ENCODE assay signal across 8 mouse cellular contexts in the genomic region with DNA sequence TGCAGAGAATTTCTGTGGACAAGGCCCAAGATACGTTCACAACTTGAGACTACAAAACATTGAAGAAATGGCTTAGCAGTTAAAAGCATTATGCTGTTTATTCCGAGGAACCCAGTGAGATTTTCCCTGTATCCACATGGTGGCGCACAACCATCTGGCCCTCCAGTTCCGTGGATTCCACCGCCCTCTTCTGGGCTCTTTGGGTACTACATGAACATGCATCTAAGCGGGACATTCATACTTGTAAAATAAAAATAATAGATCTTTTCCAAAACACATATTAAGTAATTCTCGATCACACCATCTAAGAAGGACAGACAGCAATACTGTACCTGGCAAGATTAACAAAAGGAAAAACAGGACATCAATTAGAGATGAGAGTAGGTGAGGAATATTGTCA. TPM values are rescaled to one million over a fixed set of nuclear protein-coding genes. Genes with fewer than 3 reads are reported as not detected.
DNase-seq lines count a peak whose midpoint lies in the region; ATAC-seq and TF ChIP-seq lines count a peak whose summit lies in the region.

No protein-coding gene starts in this region.

- no peak overlapping the region for H3K4me3 ChIP-seq in intestine, embryonic 14.5 days (ENCODE audit: low read depth, low read length)
- H3K4me3 ChIP-seq in intestine, embryonic 16.5 days (ENCODE audit: low read length) = no peak overlapping the region
- no peak overlapping the region for H3K4me3 ChIP-seq in ES-Bruce4 (ENCODE audit: low read depth, low read length)
- H3K4me3 ChIP-seq in gastrocnemius, adult 2 months = no peak overlapping the region
- H3K4me3 ChIP-seq in thymus, adult 2 months (ENCODE audit: control insufficient read depth, insufficient read depth, low read length) = no peak overlapping the region

- no peaks in the 10 kb centered on the region for H3K36me3 ChIP-seq in intestine, embryonic 14.5 days (ENCODE audit: control insufficient read depth, insufficient read depth, low read length)
- no peaks in the 10 kb centered on the region for H3K36me3 ChIP-seq in intestine, embryonic 16.5 days (ENCODE audit: control insufficient read depth, insufficient read depth, low read length)
- H3K36me3 ChIP-seq in ES-Bruce4 (ENCODE audit: control insufficient read depth, insufficient read depth, low read length, poor library complexity, severe bottlenecking) = no peaks in the 10 kb centered on the region
- H3K36me3 ChIP-seq in thymus, adult 2 months (ENCODE audit: control insufficient read depth, insufficient read depth, low read length) = no peaks in the 10 kb centered on the region

- peak; percentile 100 for TF ChIP-seq CTCF in ES-Bruce4 (IDR thresholded peaks at IDR 0.05; ENCODE audit: low read depth, low read length)
- peak; percentile 97 for TF ChIP-seq CTCF in gastrocnemius, adult 2 months (IDR thresholded peaks at IDR 0.05)
- peak; percentile 69; the same call in 1 of the 2 replicates for TF ChIP-seq CTCF in thymus, adult 2 months (IDR thresholded peaks at IDR 0.05; ENCODE audit: borderline replicate concordance, control insufficient read depth, extremely low read depth, insufficient read depth, low read length, poor library complexity)

- no peak overlapping the region for H3K27ac ChIP-seq in intestine, embryonic 14.5 days (ENCODE audit: low read depth)
- no peak overlapping the region for H3K27ac ChIP-seq in intestine, embryonic 16.5 days (ENCODE audit: low read length)
- H3K27ac ChIP-seq in ES-Bruce4 (ENCODE audit: insufficient read depth, low read length) = no peak overlapping the region
- H3K27ac ChIP-seq in gastrocnemius, adult 2 months = no peak overlapping the region
- H3K27ac ChIP-seq in thymus, adult 2 months (ENCODE audit: control insufficient read depth, insufficient read depth, low read length) = no peak overlapping the region

- no peak for TF ChIP-seq EP300 in ES-Bruce4 (IDR thresholded peaks at IDR 0.05; ENCODE audit: insufficient read depth, low read depth, low read length)

- no peaks in the 10 kb centered on the region for H3K27me3 ChIP-seq in intestine, embryonic 14.5 days (replicated peaks; ENCODE audit: control insufficient read depth, insufficient read depth, low read length)
- no peaks in the 10 kb centered on the region for H3K27me3 ChIP-seq in intestine, embryonic 16.5 days (replicated peaks; ENCODE audit: control insufficient read depth, insufficient read depth, low read length)
- no peaks in the 10 kb centered on the region for H3K27me3 ChIP-seq in ES-Bruce4 (ENCODE audit: control insufficient read depth, insufficient read depth, low read length, poor library complexity, severe bottlenecking)
- no peaks in the 10 kb centered on the region for H3K27me3 ChIP-seq in thymus, adult 2 months (ENCODE audit: control insufficient read depth, insufficient read depth, low read length)

- H3K4me2 ChIP-seq in intestine, embryonic 14.5 days (ENCODE audit: low read length) = no peak overlapping the region
- H3K4me2 ChIP-seq in intestine, embryonic 16.5 days (ENCODE audit: low read depth, low read length) = no peak overlapping the region

- H3K9ac ChIP-seq in intestine, embryonic 14.5 days (ENCODE audit: low read length) = no peak overlapping the region
- no peak overlapping the region for H3K9ac ChIP-seq in intestine, embryonic 16.5 days (ENCODE audit: low read depth, low read length)
- H3K9ac ChIP-seq in ES-Bruce4 (ENCODE audit: low read depth, poor library complexity, severe bottlenecking) = no peak overlapping the region

- intact Hi-C loops in gastrocnemius, adult 2 months (cut with DNase I) = loop anchor here (2.0 to 5.0 kb wide), 2 partner anchors 240 to 305 kb away; no protein-coding TSS in a partner anchor

- WGBS in intestine, embryonic 14.5 days = 38% methylated on average over 7 of the region's 7 CpGs
- 40% methylated on average over 7 of the region's 7 CpGs for WGBS in intestine, embryonic 16.5 days
- 27% methylated on average over 7 of the region's 7 CpGs for WGBS in thymus, adult 2 months

- H3K4me1 ChIP-seq in intestine, embryonic 14.5 days (replicated peaks; ENCODE audit: control insufficient read depth, insufficient read depth, low read length) = no peaks in the 10 kb centered on the region
- H3K4me1 ChIP-seq in intestine, embryonic 16.5 days (ENCODE audit: control insufficient read depth, insufficient read depth, low read length) = no peaks in the 10 kb centered on the region
- no peaks in the 10 kb centered on the region for H3K4me1 ChIP-seq in ES-Bruce4 (ENCODE audit: control insufficient read depth, insufficient read depth, low read length)
- no peaks in the 10 kb centered on the region for H3K4me1 ChIP-seq in thymus, adult 2 months (replicated peaks; ENCODE audit: control insufficient read depth, insufficient read depth, low read length)

- no peak for ATAC-seq in intestine, embryonic 14.5 days (replicated peaks; ENCODE audit: low FRiP score, low TSS enrichment, low read depth)
- ATAC-seq in intestine, embryonic 16.5 days = no peak
- ATAC-seq in monocyte, adult 5-6 weeks (replicated peaks; ENCODE audit: insufficient number of reproducible peaks, low FRiP score, low TSS enrichment, poor library complexity, severe bottlenecking) = peak; percentile 89

- peak; percentile 84 for DNase-seq in intestine, embryonic 14.5 days (ENCODE audit: low spot score)
- peak; percentile 70 for DNase-seq in c-Kit-positive CD71-positive TER-119-negative erythroid progenitor cells, embryonic 14.5 days (ENCODE audit: low read depth)
- peak; percentile 81 for DNase-seq in gastrocnemius, adult 2 months
- peak; percentile 60 to 63 for DNase-seq in layer of hippocampus, postnatal 14 days (ENCODE audit: low spot score in 2 of 2)
- peak; percentile 83 for DNase-seq in thymus, adult 2 months

- no peaks in the 10 kb centered on the region for H3K9me3 ChIP-seq in intestine, embryonic 14.5 days (ENCODE audit: control insufficient read depth, low read length)
- H3K9me3 ChIP-seq in intestine, embryonic 16.5 days (ENCODE audit: control insufficient read depth, low read length) = no peaks in the 10 kb centered on the region
- no peaks in the 10 kb centered on the region for H3K9me3 ChIP-seq in ES-Bruce4 (replicated peaks; ENCODE audit: control insufficient read depth, insufficient read depth, low read length, poor library complexity, severe bottlenecking)

- no peak for TF ChIP-seq POLR2A in ES-Bruce4 (IDR thresholded peaks at IDR 0.05; ENCODE audit: insufficient read depth, low read length)
- TF ChIP-seq POLR2A in thymus, adult 2 months (IDR thresholded peaks at IDR 0.05; ENCODE audit: control insufficient read depth, extremely low read depth, insufficient read depth, low read length, poor library complexity) = no peak

RNA-seq across cellular contexts. Expression of a gene that starts 27.3 kb away (rescaled TPM):
- polyA plus RNA-seq in intestine, embryonic 14.5 days (2014; fragmentation: Nextera tagmentation; extraction: Ambion mirVana) = 11.5 and 14.7 TPM in 2 replicates
- 8.9 and 12.7 TPM in 2 replicates for polyA plus RNA-seq in intestine, embryonic 16.5 days (2015; fragmentation: Nextera tagmentation; extraction: Ambion mirVana)
- 64.9 and 65.2 TPM in 2 replicates for polyA plus RNA-seq in ES-Bruce4 (2011; ENCODE audit: insufficient read depth, insufficient read length, low read depth, missing spikeins)
- total RNA-seq in gastrocnemius, adult 2 months (2021) = 10 to 100 TPM; 14.6 to 65.9 TPM
- 10 to 100 TPM; 11.6 to 12.1 TPM for total RNA-seq in layer of hippocampus, postnatal 14 days (2021)
- not detected in 3 replicates for total RNA-seq in monocyte, adult 5-6 weeks (2017)
- polyA plus RNA-seq in thymus, adult 2 months (2012; rRNA removed) = 14.1 and 19.7 TPM in 2 replicates
